ENCODE assay signal across 31 mouse cellular contexts in genomic region chr5:141413013-141413412, GRCm38 (mm10).
A peak's percentile ranks its signal among the peaks of the same experiment; 100 is the strongest.
DNase-seq lines count a peak whose midpoint lies in the region; ATAC-seq lines count a peak whose summit lies in the region.
"Had no signal": no experiment of that assay in that cellular context is flagged by ENCODE, and none has a peak within 500 bp of the region (broad histone marks: within the 10 kb centered on the region; RNA-seq: fewer than 3 reads in every experiment).

No protein-coding gene starts in this region.

- no peak for ATAC-seq in heart, embryonic 15.5 days (replicated peaks; ENCODE audit: insufficient number of reproducible peaks, insufficient read depth, low FRiP score, low read depth)
- ATAC-seq in midbrain, embryonic 11.5 days (ENCODE audit: low FRiP score): no peak
- ATAC-seq in midbrain, embryonic 16.5 days: no peak
- ATAC-seq: forebrain, embryonic 15.5 days; hindbrain, postnatal 0 days; intestine, postnatal 0 days; liver, embryonic 12.5 days; liver, postnatal 0 days had no signal

- 29% methylated on average over 11 of the region's 11 CpGs for WGBS in heart, embryonic 10.5 days
- WGBS in heart, embryonic 15.5 days: 33% methylated on average over 11 of the region's 11 CpGs
- WGBS in midbrain, embryonic 11.5 days: 83% methylated on average over 11 of the region's 11 CpGs
- WGBS in midbrain, embryonic 16.5 days: 57% methylated on average over 11 of the region's 11 CpGs
- WGBS in embryonic facial prominence, embryonic 10.5 days: 82% methylated on average over 11 of the region's 11 CpGs

- H3K27ac ChIP-seq in heart, embryonic 10.5 days: peak overlapping the region; percentile 79
- H3K27ac ChIP-seq in heart, embryonic 15.5 days: peak overlapping the region; percentile 39
- H3K27ac ChIP-seq in midbrain, embryonic 11.5 days (ENCODE audit: low read depth, low read length): no peak overlapping the region
- H3K27ac ChIP-seq in midbrain, embryonic 16.5 days (ENCODE audit: low read length): no peak overlapping the region
- H3K27ac ChIP-seq in embryonic facial prominence, embryonic 10.5 days (replicated peaks): 0 out of 2 replicates have a peak overlapping the region, but pooled peaks have one; percentile 24
- H3K27ac ChIP-seq: embryonic facial prominence, embryonic 13.5 days; forebrain, embryonic 10.5 days; forebrain, embryonic 15.5 days; hindbrain, embryonic 12.5 days; hindbrain, postnatal 0 days; liver, embryonic 12.5 days; midbrain, embryonic 12.5 days; neural tube, embryonic 12.5 days; stomach, postnatal 0 days had no signal

- no peaks in the 10 kb centered on the region for H3K9me3 ChIP-seq in heart, embryonic 10.5 days
- H3K9me3 ChIP-seq in heart, embryonic 15.5 days (replicated peaks): no peaks in the 10 kb centered on the region
- H3K9me3 ChIP-seq in midbrain, embryonic 11.5 days (ENCODE audit: control insufficient read depth, low read length): no peaks in the 10 kb centered on the region
- no peaks in the 10 kb centered on the region for H3K9me3 ChIP-seq in midbrain, embryonic 16.5 days (replicated peaks; ENCODE audit: control insufficient read depth, low read length, poor library complexity, severe bottlenecking)
- H3K9me3 ChIP-seq in embryonic facial prominence, embryonic 10.5 days: no peaks in the 10 kb centered on the region
- H3K9me3 ChIP-seq: embryonic facial prominence, embryonic 13.5 days; forebrain, embryonic 10.5 days; forebrain, embryonic 15.5 days; hindbrain, embryonic 12.5 days; liver, embryonic 12.5 days; midbrain, embryonic 12.5 days; neural tube, embryonic 12.5 days had no signal

- H3K4me2 ChIP-seq in heart, embryonic 15.5 days: peak overlapping the region; percentile 6
- no peak overlapping the region for H3K4me2 ChIP-seq in midbrain, embryonic 11.5 days
- H3K4me2 ChIP-seq in midbrain, embryonic 16.5 days (ENCODE audit: low read length): no peak overlapping the region
- H3K4me2 ChIP-seq: embryonic facial prominence, embryonic 13.5 days; forebrain, embryonic 15.5 days; hindbrain, embryonic 12.5 days; liver, embryonic 12.5 days; midbrain, embryonic 12.5 days; neural tube, embryonic 12.5 days had no signal

- intact Hi-C loops in heart, postnatal 10 days (cut with DNase I): no loop called here

- DNase-seq in heart, embryonic 10.5 days (ENCODE audit: low spot score): peak; percentile 73
- DNase-seq in heart, postnatal 4 days: no peak
- no peak for DNase-seq in heart, postnatal 10 days
- peak; percentile 79 for DNase-seq in midbrain, embryonic 11.5 days (ENCODE audit: low spot score, missing footprints)
- no peak for DNase-seq in embryonic facial prominence, embryonic 10.5 days (ENCODE audit: low spot score)
- DNase-seq: adrenal gland, postnatal 10 days; cerebellum, adult 11 months; cerebellum, adult 9-11 months; embryo, embryonic 11 days; kidney, adult 9 months; kidney, postnatal 10 days; layer of hippocampus, postnatal 36 days; left cerebral cortex, postnatal 4 days; liver, postnatal 0 days; lung, postnatal 10 days; right cerebral cortex, postnatal 4 days; thymus, adult 18-20 months; thymus, postnatal 25 days had no signal

- no peaks in the 10 kb centered on the region for H3K36me3 ChIP-seq in heart, embryonic 10.5 days
- no peaks in the 10 kb centered on the region for H3K36me3 ChIP-seq in heart, embryonic 15.5 days
- H3K36me3 ChIP-seq in midbrain, embryonic 11.5 days (ENCODE audit: control insufficient read depth, insufficient read depth, low read length): no peaks in the 10 kb centered on the region
- H3K36me3 ChIP-seq in midbrain, embryonic 16.5 days (ENCODE audit: control insufficient read depth, insufficient read depth, low read length): no peaks in the 10 kb centered on the region
- H3K36me3 ChIP-seq in embryonic facial prominence, embryonic 10.5 days (replicated peaks): no peaks in the 10 kb centered on the region
- H3K36me3 ChIP-seq: embryonic facial prominence, embryonic 13.5 days; forebrain, embryonic 10.5 days; forebrain, embryonic 15.5 days; G1E; hindbrain, embryonic 12.5 days; liver, embryonic 12.5 days; midbrain, embryonic 12.5 days; neural tube, embryonic 12.5 days had no signal

- peak overlapping the region; percentile 25 for H3K4me3 ChIP-seq in heart, embryonic 10.5 days
- H3K4me3 ChIP-seq in heart, embryonic 15.5 days: no peak overlapping the region
- no peak overlapping the region for H3K4me3 ChIP-seq in midbrain, embryonic 11.5 days (ENCODE audit: low read depth, low read length)
- no peak overlapping the region for H3K4me3 ChIP-seq in midbrain, embryonic 16.5 days (ENCODE audit: low read depth, low read length)
- no peak overlapping the region for H3K4me3 ChIP-seq in embryonic facial prominence, embryonic 10.5 days
- H3K4me3 ChIP-seq: embryonic facial prominence, embryonic 13.5 days; forebrain, embryonic 10.5 days; forebrain, embryonic 15.5 days; hindbrain, embryonic 12.5 days; liver, embryonic 12.5 days; midbrain, embryonic 12.5 days; neural tube, embryonic 12.5 days had no signal

- H3K4me1 ChIP-seq in heart, embryonic 10.5 days: peaks cover 50% of the 10 kb centered on the region
- H3K4me1 ChIP-seq in heart, embryonic 15.5 days (replicated peaks): peaks cover 27% of the 10 kb centered on the region
- no peaks in the 10 kb centered on the region for H3K4me1 ChIP-seq in midbrain, embryonic 11.5 days (ENCODE audit: control insufficient read depth, insufficient read depth, low read length)
- H3K4me1 ChIP-seq in midbrain, embryonic 16.5 days (ENCODE audit: control insufficient read depth, insufficient read depth, low read length): peaks cover 11% of the 10 kb centered on the region; the same call in 1 of the 2 replicates
- H3K4me1 ChIP-seq in embryonic facial prominence, embryonic 10.5 days: peaks cover 8% of the 10 kb centered on the region; the same call in 1 of the 2 replicates
- H3K4me1 ChIP-seq: embryonic facial prominence, embryonic 13.5 days; forebrain, embryonic 15.5 days; liver, embryonic 12.5 days; midbrain, embryonic 12.5 days; neural tube, embryonic 12.5 days had no signal

- H3K9ac ChIP-seq in heart, embryonic 15.5 days: no peak overlapping the region
- no peak overlapping the region for H3K9ac ChIP-seq in midbrain, embryonic 11.5 days (ENCODE audit: low read length)
- H3K9ac ChIP-seq in midbrain, embryonic 16.5 days (ENCODE audit: low read depth, low read length): no peak overlapping the region
- H3K9ac ChIP-seq: embryonic facial prominence, embryonic 13.5 days; forebrain, embryonic 15.5 days; hindbrain, embryonic 12.5 days; liver, embryonic 12.5 days; liver, postnatal 0 days; midbrain, embryonic 12.5 days; neural tube, embryonic 12.5 days had no signal

- H3K27me3 ChIP-seq in heart, embryonic 10.5 days (ENCODE audit: insufficient read depth, poor library complexity, severe bottlenecking): no peaks in the 10 kb centered on the region
- no peaks in the 10 kb centered on the region for H3K27me3 ChIP-seq in heart, embryonic 15.5 days
- H3K27me3 ChIP-seq in midbrain, embryonic 11.5 days (ENCODE audit: control insufficient read depth, insufficient read depth, low read length): no peaks in the 10 kb centered on the region
- no peaks in the 10 kb centered on the region for H3K27me3 ChIP-seq in midbrain, embryonic 16.5 days (ENCODE audit: control insufficient read depth, insufficient read depth, low read depth, low read length)
- H3K27me3 ChIP-seq in embryonic facial prominence, embryonic 10.5 days (replicated peaks; ENCODE audit: low read depth, poor library complexity, severe bottlenecking): no peaks in the 10 kb centered on the region
- H3K27me3 ChIP-seq: embryonic facial prominence, embryonic 13.5 days; forebrain, embryonic 15.5 days; hindbrain, embryonic 12.5 days; liver, embryonic 12.5 days; midbrain, embryonic 12.5 days; neural tube, embryonic 12.5 days had no signal

Comparison
In these comparisons a context has a peak if more than half of its experiments do, and no peak if none do; other contexts are left out.
1. DNase-seq: peak in heart, embryonic 10.5 days (single experiment) and midbrain, embryonic 11.5 days (single experiment); none in heart, postnatal 4 days (single experiment), heart, postnatal 10 days (0 of 2) and embryonic facial prominence, embryonic 10.5 days (single experiment).
2. H3K27ac ChIP-seq: peak in heart, embryonic 10.5 days (single experiment), heart, embryonic 15.5 days (single experiment) and embryonic facial prominence, embryonic 10.5 days (single experiment); none in midbrain, embryonic 11.5 days (single experiment) and midbrain, embryonic 16.5 days (single experiment).